Mouse (Mus musculus): ENCODE results near the gene Efhb. TPM values are rescaled to one million over a fixed set of nuclear protein-coding genes. Genes with fewer than 3 reads are reported as not detected.

The Efhb gene
- 1 to 10 TPM; 1.4 to 1.5 TPM for total RNA-seq (2021)
- long read RNA-seq, experiment 1, result 0 reads
- long read RNA-seq, experiment 2, result 0 reads

DNA sequence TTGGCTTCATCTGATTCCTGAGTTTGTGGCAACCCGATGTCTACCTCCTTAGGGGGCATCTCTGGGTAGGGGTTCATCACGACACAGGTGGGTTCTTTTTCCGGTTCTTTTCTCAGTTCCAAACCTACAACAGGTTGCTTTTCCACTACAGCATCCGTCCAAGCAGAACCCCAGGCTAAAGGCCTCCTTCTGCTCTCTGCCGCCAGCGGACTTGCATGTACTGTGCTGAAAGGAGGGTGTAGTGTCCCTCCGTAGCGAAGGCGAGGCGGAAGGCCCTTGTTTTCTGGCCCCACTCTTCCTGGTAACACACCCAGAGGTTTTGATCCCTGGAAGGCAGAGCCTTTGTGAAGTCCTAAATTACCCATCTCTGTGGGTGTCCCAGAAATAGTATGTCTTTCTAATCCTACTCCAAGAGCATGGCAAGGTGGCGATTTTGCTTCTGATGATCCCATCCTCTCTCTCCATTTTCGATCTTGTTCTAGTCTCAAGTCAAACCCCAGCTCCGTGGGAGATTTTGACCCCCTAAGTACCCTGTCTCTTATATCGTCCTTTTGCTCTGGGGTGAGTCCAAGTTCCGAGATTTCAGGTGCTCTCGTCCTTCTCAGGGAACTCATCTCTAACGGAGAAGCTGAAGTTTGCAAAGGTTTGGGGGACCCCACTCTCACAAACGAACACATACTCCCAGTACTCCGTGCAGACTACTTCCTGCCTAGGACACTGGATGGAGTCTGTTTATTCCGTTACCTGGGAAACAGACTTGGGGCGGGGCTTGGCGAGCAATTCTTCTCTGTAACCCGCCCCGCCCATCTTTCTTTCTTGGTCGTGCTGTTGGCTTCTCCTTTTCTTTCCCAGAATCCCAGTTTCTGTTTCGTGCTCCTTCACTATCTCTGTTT, at the start of gene Efhb:
Gene Efhb (minus strand): TSS at position 719 of the 893 bp plus-strand sequence.
- DNase-seq (ENCODE audit: low spot score in 2 of 2), result peak; percentile 52 to 73

- DNase-seq (ENCODE audit: low spot score in 2 of 2), result no peak
Measured at GRCm38 (mm10) chr17:53512311-53512951, 49.3 kb upstream of the Efhb start.

DNA sequence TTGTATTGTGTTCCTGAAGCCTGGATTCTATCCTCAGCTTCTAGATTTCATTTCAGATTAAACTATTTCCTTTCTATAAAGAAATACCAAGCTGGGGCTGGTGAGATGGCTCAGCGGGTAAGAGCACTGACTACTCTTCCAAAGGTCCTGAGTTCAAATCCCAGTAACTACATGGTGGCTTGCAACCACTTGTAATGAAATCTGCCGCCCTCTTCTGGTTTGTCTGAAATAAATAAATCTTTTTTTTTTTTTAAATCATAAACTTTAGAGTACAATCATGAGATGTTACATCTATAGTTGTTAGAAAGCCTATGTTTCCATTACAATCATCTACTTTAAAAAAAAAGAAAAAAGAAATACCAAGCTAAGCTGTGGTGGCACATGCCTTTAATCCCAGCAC, 39.8 kb upstream of the Efhb start:
- DNase-seq (ENCODE audit: low spot score in 2 of 2), result no peak

GRCm38 (mm10) chr17:53489007-53489378, 25.9 kb upstream of the Efhb start:
- DNase-seq (ENCODE audit: low spot score in 2 of 2), result no peak

DNA sequence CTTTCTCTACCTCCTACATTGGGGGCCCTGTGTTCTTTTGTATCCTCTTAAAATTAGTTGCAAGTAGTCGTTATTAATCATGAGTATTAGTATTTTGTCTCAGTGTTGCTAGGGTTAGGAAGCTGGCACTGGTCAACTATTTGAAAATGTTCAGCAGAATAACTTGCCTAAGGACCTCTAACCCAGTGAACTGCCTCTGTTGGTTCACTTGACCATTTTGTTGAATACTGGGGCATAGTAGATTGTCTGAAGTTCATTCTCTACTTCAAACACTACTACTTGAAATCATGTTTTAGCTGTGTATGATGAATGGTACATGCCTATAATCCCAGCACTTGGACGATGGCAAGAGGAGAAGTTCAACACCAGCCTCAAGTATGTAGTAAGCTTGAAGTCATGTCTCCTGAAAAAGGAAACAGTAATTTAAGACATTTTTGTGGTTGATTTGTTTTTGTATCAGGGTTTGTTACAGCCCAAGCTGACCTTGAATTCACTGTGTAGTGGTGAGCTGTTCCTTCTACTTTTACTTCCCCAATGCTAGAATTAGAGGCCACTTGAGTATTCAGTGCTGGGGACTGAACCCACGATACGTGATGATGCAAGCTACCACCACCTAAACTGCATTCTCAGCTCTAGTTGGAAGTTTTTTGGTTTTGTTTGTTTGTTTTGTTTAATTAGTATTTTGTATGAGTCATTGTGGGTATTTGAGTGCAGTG, 25.3 kb upstream of the Efhb start:
- no peak for DNase-seq (ENCODE audit: low spot score in 2 of 2)

DNA sequence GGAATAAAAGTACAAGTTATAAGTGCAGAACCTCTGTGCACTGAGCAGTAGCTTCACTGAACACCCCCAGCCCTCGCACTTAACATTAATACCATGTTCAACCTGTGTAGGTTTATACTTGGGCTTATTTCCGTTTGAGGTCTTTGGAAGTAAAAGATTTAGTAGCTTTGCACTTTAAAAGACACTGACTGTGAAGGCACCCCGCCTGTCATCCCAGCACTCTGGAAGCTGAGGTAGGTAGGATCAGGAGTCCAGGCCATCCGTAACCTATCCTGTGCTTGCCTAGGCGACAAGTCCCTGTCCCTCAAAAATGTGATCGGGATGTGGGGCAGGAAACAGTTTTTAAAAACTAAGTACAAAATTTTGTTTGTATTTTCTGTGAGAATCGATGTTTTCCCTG, 17.3 kb upstream of the Efhb start:
- DNase-seq (ENCODE audit: low spot score in 2 of 2), result no peak

DNA sequence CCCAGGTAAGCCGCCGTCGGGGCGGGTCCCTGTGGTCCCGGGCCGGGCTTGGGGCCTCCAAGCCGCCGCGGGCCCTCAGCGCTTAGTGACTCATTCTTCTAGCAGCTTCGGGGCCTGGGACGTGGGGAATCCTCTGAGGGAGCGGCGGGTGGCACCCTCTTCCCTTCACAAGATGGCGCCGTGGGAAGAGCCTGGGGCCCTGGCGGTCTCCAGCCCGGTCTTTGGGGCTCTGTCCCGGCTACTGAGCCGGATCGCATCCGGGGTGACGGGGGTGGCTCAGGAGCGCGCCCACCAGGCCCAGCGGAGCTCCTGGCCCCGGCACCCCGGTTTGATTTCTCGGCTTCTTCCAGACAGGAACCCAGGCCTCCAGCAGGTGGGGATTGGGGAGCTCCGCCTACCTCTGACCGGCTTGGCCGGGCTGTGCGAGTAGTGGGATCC, 16.5 kb upstream of the Efhb start:
- DNase-seq (ENCODE audit: low spot score in 2 of 2), result peak; percentile 32 to 38

GRCm38 (mm10) chr17:53478858-53479603, 15.9 kb upstream of the Efhb start, which contains the start of gene Rab5a:
Gene Rab5a, plus strand, starts transcription at chr17:53479234.
- DNase-seq (ENCODE audit: low spot score in 2 of 2), result peak; percentile 99

GRCm38 (mm10) chr17:53478066-53478857, 15.1 kb upstream of the Efhb start:
- no peak for DNase-seq (ENCODE audit: low spot score in 2 of 2)

DNA sequence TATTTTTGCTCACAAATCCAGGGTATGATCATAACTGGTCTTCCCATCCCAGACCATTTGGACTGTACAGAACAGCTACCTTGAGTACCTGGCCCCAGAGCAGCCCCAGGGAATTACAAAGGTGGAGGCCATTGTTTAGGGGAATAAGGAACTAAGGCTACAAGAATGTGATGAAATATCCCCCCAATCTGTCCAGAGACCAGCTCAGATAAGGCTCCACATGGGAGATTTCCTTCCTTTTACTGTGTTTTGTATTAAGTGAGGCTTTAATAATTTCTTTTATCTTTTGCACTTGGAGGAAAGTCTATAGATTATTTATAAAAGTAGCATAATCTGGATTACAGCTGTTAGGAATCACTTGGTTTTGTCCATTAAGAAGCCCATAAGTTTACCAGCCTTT, 5.6 kb upstream of the Efhb start:
- no peak for DNase-seq (ENCODE audit: low spot score in 2 of 2)

- no peak for DNase-seq (ENCODE audit: low spot score in 2 of 2)
Measured at GRCm38 (mm10) chr17:53465569-53465968, 2.4 kb upstream of the Efhb start.

DNA sequence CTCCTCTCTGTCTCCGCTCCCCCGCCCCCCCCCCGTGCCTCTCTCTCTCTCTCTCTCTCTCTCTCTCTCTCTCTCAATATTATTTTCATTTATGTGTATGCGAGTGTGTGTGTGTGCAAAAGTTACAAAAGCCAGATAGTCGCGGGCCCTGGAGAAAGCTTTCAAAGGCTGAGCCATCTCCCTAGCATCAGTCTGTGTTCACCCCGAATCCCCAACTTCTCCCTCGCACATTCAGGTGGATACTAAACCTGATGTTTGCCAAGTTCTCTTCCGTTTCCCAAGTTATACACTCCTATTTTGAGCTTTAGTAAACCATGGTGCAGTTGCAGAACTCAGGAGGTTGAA, 347 bp upstream of the Efhb start:
- DNase-seq (ENCODE audit: low spot score in 2 of 2), result no peak

- no peak for DNase-seq (ENCODE audit: low spot score in 2 of 2)
Measured at GRCm38 (mm10) chr17:53456742-53457141, 6.4 kb downstream of the Efhb start.

GRCm38 (mm10) chr17:53456152-53456551, 7.0 kb downstream of the Efhb start:
- DNase-seq (ENCODE audit: low spot score in 2 of 2), result no peak

DNA sequence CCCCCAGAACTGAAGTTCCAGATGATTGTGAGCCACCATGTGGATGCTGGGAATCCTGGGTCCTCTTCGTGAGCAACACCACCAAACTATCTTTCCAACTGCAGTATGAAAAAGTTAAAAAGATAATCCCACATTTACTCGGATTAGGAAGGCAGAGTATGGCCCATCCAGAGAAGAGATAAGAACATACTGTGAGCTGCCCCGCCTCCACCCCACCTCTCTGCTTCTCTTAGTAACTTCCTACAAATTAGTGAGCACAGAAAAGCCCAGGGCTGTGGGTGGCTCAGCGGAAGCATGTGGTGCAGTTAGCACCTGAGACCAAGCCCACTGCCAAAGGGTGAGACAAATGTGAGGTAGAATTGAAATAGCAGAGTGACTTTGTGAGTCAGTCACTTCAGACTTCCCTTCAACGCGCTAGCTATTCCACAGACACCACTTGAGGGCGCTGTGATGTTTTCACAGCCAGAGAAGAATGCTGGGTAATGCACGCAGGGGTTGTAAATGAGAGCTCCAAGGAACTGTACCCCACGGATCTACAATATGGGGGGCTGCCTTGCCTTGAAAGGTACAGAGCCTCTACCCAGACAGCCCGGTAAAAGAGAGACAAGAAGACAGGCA, 60.3 kb downstream of the Efhb start:
- DNase-seq (ENCODE audit: low spot score in 2 of 2), result peak; percentile 21 to 41

GRCm38 (mm10) chr17:53393201-53393600, 69.9 kb downstream of the Efhb start:
- DNase-seq (ENCODE audit: low spot score in 2 of 2), result no peak

DNA sequence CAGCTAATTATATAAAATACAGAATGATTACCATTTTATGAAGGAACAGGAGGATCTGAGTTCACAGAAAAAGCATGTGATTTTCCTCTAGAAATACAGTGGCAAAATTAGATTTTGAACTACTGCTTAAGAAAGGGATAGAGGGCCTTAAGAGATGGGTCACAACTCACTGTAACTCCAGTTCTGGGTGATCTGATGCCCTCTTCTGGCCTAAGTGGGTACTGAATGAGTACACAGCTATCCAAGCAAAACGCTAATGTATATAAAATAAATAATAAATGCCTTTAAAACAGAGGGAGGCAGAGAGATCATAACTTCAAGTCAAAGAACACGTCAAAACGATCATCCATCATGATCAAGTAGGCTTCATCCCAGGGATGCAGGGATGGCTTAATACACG, 73.6 kb downstream of the Efhb start:
- DNase-seq (ENCODE audit: low spot score in 2 of 2), result no peak

- no peak for DNase-seq (ENCODE audit: low spot score in 2 of 2)
Measured at GRCm38 (mm10) chr17:53387581-53388473, 75.3 kb downstream of the Efhb start.

GRCm38 (mm10) chr17:53386863-53387262, 76.3 kb downstream of the Efhb start:
- DNase-seq (ENCODE audit: low spot score in 2 of 2), result no peak
